Comparison of ENCODE assay signal across 9 mouse cellular contexts in genomic region chr13:53205128-53205911, GRCm38 (mm10).
DNase-seq lines count a peak whose midpoint lies in the region; ATAC-seq and TF ChIP-seq lines count a peak whose summit lies in the region.
"Had no signal": no experiment of that assay in that cellular context is flagged by ENCODE, and none has a peak within 500 bp of the region (broad histone marks: within the 10 kb centered on the region; RNA-seq: fewer than 3 reads in every experiment).

No protein-coding gene starts in this region.

- TF ChIP-seq CTCF in gastrocnemius, adult 2 months (IDR thresholded peaks at IDR 0.05), result no peak

- H3K4me3 ChIP-seq in gastrocnemius, adult 2 months, result no peak overlapping the region

- no peak overlapping the region for H3K27ac ChIP-seq in gastrocnemius, adult 2 months

- peak; percentile 18 for DNase-seq in left cerebral cortex, postnatal 4 days
- DNase-seq in left cerebral cortex, postnatal 14 days (ENCODE audit: low spot score in 2 of 2), result no peak
- peak; percentile 74 for DNase-seq in embryo, embryonic 9.5 days (ENCODE audit: extremely low spot score)
- DNase-seq in gastrocnemius, adult 2 months, result peak; percentile 57
- DNase-seq in lung, postnatal 10 days, result peak; percentile 78
- no peak for DNase-seq in adrenal gland, adult (ENCODE audit: inconsistent age in 2 of 2, low spot score in 1 of 2)
- DNase-seq in layer of hippocampus, postnatal 25 days (ENCODE audit: extremely low spot score in 1 of 2, low spot score in 1 of 2), result no peak
- DNase-seq: cerebellum, adult 8-10 months had no signal

- ATAC-seq in frontal cortex, adult (ENCODE audit: low TSS enrichment), result no peak

- intact Hi-C loops in left cerebral cortex, postnatal 4 days (cut with DNase I), result no loop called here
- intact Hi-C loops in left cerebral cortex, postnatal 14 days (cut with DNase I), result no loop called here
- intact Hi-C loops in gastrocnemius, adult 2 months (cut with DNase I), result no loop called here

Comparison
In these comparisons a context has a peak if more than half of its experiments do, and no peak if none do; other contexts are left out.
1. DNase-seq: peak in left cerebral cortex, postnatal 4 days (single experiment), embryo, embryonic 9.5 days (single experiment), gastrocnemius, adult 2 months (single experiment) and lung, postnatal 10 days (single experiment); none in left cerebral cortex, postnatal 14 days (0 of 2), adrenal gland, adult (0 of 2) and layer of hippocampus, postnatal 25 days (0 of 2).